Mouse (Mus musculus): ENCODE data around the gene Dvl1. TPM values are rescaled to one million over a fixed set of nuclear protein-coding genes. Genes with fewer than 3 reads are reported as not detected.

The Dvl1 gene
- polyA plus RNA-seq, 1 experiment from 2014 or later = 2.8 TPM

Other genes with a start within 250 kb of the Dvl1 start
- gene Slc35e2, start 246.0 kb upstream of the Dvl1 start, polyA plus RNA-seq (2015; fragmentation: Nextera tagmentation; extraction: Ambion mirVana) = 5.7 and 6.2 TPM in 2 replicates
- 39.6 and 40.2 TPM in 2 replicates for gene Cdk11b, start 222.5 kb upstream of the Dvl1 start, polyA plus RNA-seq (2015; fragmentation: Nextera tagmentation; extraction: Ambion mirVana)
- gene Gm10563, start 202.0 kb upstream of the Dvl1 start, polyA plus RNA-seq (2015; fragmentation: Nextera tagmentation; extraction: Ambion mirVana) = not detected in 2 replicates
- gene Mmp23, start 194.0 kb upstream of the Dvl1 start, polyA plus RNA-seq (2015; fragmentation: Nextera tagmentation; extraction: Ambion mirVana) = 67.1 and 73.0 TPM in 2 replicates
- 16.5 and 16.9 TPM in 2 replicates for gene Mib2, start 178.2 kb upstream of the Dvl1 start, polyA plus RNA-seq (2015; fragmentation: Nextera tagmentation; extraction: Ambion mirVana)
- gene Fndc10, start 153.1 kb upstream of the Dvl1 start, polyA plus RNA-seq (2015; fragmentation: Nextera tagmentation; extraction: Ambion mirVana) = 1.1 and 1.4 TPM in 2 replicates
- 105 and 122 TPM in 2 replicates for gene Ssu72, start 142.6 kb upstream of the Dvl1 start, polyA plus RNA-seq (2015; fragmentation: Nextera tagmentation; extraction: Ambion mirVana)
- 0.46 and 0.51 TPM in 2 replicates for gene Tmem240, start 112.6 kb upstream of the Dvl1 start, polyA plus RNA-seq (2015; fragmentation: Nextera tagmentation; extraction: Ambion mirVana)
- 87.7 and 93.2 TPM in 2 replicates for gene Atad3a, start 86.3 kb upstream of the Dvl1 start, polyA plus RNA-seq (2015; fragmentation: Nextera tagmentation; extraction: Ambion mirVana)
- gene Vwa1, start 72.7 kb upstream of the Dvl1 start, polyA plus RNA-seq (2015; fragmentation: Nextera tagmentation; extraction: Ambion mirVana) = 3.5 and 3.7 TPM in 2 replicates
- 4.2 and 5.3 TPM in 2 replicates for gene Tmem88b, start 61.5 kb upstream of the Dvl1 start, polyA plus RNA-seq (2015; fragmentation: Nextera tagmentation; extraction: Ambion mirVana)
- gene Ankrd65, start 57.0 kb upstream of the Dvl1 start, polyA plus RNA-seq (2015; fragmentation: Nextera tagmentation; extraction: Ambion mirVana) = not detected in 2 replicates
- gene Mrpl20, start 44.5 kb upstream of the Dvl1 start, polyA plus RNA-seq (2015; fragmentation: Nextera tagmentation; extraction: Ambion mirVana) = 138 and 157 TPM in 2 replicates
- 97.1 and 113 TPM in 2 replicates for gene Ccnl2, start 34.9 kb upstream of the Dvl1 start, polyA plus RNA-seq (2015; fragmentation: Nextera tagmentation; extraction: Ambion mirVana)
- 126 and 144 TPM in 2 replicates for gene Aurkaip1, start 16.1 kb upstream of the Dvl1 start, polyA plus RNA-seq (2015; fragmentation: Nextera tagmentation; extraction: Ambion mirVana)
- gene Mxra8, start 7.7 kb upstream of the Dvl1 start, polyA plus RNA-seq (2015; fragmentation: Nextera tagmentation; extraction: Ambion mirVana) = 56.7 and 59.3 TPM in 2 replicates
- 0.09 and 0.11 TPM in 2 replicates for gene Tas1r3, start 16.0 kb downstream of the Dvl1 start, polyA plus RNA-seq (2015; fragmentation: Nextera tagmentation; extraction: Ambion mirVana)
- 9.1 and 9.8 TPM in 2 replicates for gene Cptp, start 22.0 kb downstream of the Dvl1 start, polyA plus RNA-seq (2015; fragmentation: Nextera tagmentation; extraction: Ambion mirVana)
- gene Ints11, start 22.1 kb downstream of the Dvl1 start, polyA plus RNA-seq (2015; fragmentation: Nextera tagmentation; extraction: Ambion mirVana) = 36.0 and 36.4 TPM in 2 replicates
- gene Pusl1, start 44.4 kb downstream of the Dvl1 start, polyA plus RNA-seq (2015; fragmentation: Nextera tagmentation; extraction: Ambion mirVana) = 32.5 and 33.1 TPM in 2 replicates
- 8.8 and 10.4 TPM in 2 replicates for gene Acap3, start 44.4 kb downstream of the Dvl1 start, polyA plus RNA-seq (2015; fragmentation: Nextera tagmentation; extraction: Ambion mirVana)
- 72.0 and 81.6 TPM in 2 replicates for gene Ube2j2, start 96.4 kb downstream of the Dvl1 start, polyA plus RNA-seq (2015; fragmentation: Nextera tagmentation; extraction: Ambion mirVana)
- gene C1qtnf12, start 114.9 kb downstream of the Dvl1 start, polyA plus RNA-seq (2015; fragmentation: Nextera tagmentation; extraction: Ambion mirVana) = 20.3 and 32.8 TPM in 2 replicates
- gene B3galt6, start 145.2 kb downstream of the Dvl1 start, polyA plus RNA-seq (2015; fragmentation: Nextera tagmentation; extraction: Ambion mirVana) = 8.8 and 10.7 TPM in 2 replicates
- 127 and 136 TPM in 2 replicates for gene Sdf4, start 145.5 kb downstream of the Dvl1 start, polyA plus RNA-seq (2015; fragmentation: Nextera tagmentation; extraction: Ambion mirVana)
- gene Tnfrsf4, start 166.4 kb downstream of the Dvl1 start, polyA plus RNA-seq (2015; fragmentation: Nextera tagmentation; extraction: Ambion mirVana) = 0.42 and 0.47 TPM in 2 replicates
- gene Tnfrsf18, start 178.8 kb downstream of the Dvl1 start, polyA plus RNA-seq (2015; fragmentation: Nextera tagmentation; extraction: Ambion mirVana) = 1.9 and 2.0 TPM in 2 replicates
- gene Ttll10, start 212.0 kb downstream of the Dvl1 start, polyA plus RNA-seq (2015; fragmentation: Nextera tagmentation; extraction: Ambion mirVana) = 0.60 and 0.66 TPM in 2 replicates

All from heart, embryonic 13.5 days (tissue).